Mouse (Mus musculus) erythroblast, adult 5-6 weeks (primary cell): Measurements from ENCODE around the gene Gm20503. TPM values are rescaled to one million over a fixed set of nuclear protein-coding genes. Genes with fewer than 3 reads are reported as not detected.

ENCODE experiments used
- ATAC-seq: replicated peaks from 2 replicates; pipeline ENCODE4 v1.8.0; 2016; ENCODE audit warnings: moderate number of reproducible peaks, mild to moderate bottlenecking, moderate TSS enrichment, inconsistent platforms; ENCODE audit not compliant: poor library complexity, low FRiP score, severe bottlenecking
- total RNA-seq, 2 experiments: library from RNA; stranded (forward) in 1 of 2; stranded (reverse) in 1 of 2; fragments of 150-400 nt in 1 of 2; fragments of 200-764, 138-1000 nt in 1 of 2; gene quantifications; 2 replicates each; pipeline versions ENCODE4 v1.2.3 to v1.2.4; 2015 to 2017; ENCODE audit warnings: low replicate concordance in 2 of 2

Gene Gm20503
- total RNA-seq, 2 experiments from 2014 or later = not detected

- 0 out of 2 replicates have a peak, but pooled peaks have one; percentile 4 for ATAC-seq
Measured at GRCm38 (mm10) chr4:59003806-59004200, 793 bp downstream of the Gm20503 start.

- no peak for ATAC-seq
Measured at GRCm38 (mm10) chr4:59006211-59006610, 3.2 kb downstream of the Gm20503 start.

DNA sequence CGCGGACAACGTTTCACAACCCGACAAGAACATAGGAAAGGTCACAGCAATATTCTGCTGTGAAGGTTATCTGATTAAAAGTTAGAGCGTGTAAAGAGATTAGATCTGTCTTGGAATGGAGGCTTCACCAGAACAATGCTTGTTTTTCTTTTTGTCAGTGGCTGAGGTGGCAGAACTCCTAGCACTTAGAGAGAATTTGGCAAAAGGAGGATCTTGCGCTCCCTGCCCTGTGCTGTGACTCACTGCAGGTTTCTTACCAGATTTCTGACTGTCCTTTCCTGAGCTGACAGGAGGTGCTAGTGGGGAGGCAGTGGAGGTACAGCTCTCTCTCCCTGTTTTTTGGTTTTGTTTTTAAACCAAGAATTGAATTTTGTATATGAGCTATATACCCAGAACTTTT lies 4.0 kb downstream of the Gm20503 start:
- ATAC-seq = no peak

DNA sequence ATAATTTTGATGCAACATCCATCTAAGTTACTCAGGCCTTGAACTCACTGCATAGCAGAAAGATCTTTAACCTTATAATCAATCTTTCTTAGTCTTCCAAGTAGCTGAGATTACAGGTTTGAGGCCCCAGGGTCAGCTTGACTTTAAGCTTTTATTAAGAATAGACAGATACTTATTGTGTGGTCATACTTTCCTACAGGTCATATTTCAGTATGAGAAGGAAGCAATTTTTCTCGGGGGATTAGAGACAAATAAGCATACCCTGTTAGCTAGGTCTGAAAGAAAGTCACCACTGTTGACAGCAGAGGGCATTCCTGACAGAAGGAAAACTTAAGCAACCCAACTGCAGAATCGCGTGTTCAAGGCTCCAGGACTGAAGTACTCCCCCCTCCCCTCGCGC lies 5.0 kb downstream of the Gm20503 start:
- no peak for ATAC-seq

DNA sequence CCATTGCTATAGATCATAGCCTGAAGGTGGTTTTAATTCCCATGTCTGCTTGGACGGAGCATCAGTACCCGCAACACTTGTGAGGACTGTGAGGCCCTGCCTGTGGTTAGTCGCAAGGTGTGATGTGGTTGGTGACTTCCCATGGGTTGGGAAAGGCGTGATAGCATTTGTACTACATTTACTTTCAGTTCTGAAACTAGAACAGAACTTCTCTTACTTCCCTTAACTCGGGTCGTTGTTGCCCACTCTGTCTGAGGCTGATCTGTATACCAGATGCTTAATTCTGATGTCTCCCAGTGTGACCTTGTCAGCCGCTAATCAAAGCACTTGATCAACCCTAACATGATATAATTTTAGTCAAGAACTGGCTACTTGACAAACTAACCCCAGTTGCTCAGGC lies 6.2 kb downstream of the Gm20503 start:
- ATAC-seq = no peak

DNA sequence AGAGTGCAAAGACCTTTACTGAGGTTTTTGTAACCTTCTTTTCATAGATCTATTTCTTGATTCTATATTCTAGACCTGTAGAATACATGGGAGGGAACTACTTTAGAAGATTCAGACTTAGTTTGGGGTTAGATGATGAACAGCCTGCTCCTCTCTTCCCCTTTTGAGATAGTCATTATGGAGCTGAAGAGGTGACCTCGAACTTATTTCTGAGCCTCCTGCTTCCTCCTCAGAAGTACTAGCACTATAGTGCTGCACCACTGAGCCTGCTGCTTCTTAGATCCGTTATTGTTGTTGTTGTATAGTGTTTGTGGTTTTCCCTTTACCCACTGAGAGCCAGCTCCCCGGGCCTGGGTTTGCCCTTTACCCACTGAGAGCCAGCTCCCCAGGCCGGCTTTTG lies 6.7 kb downstream of the Gm20503 start:
- ATAC-seq = peak; percentile 13; the same call in 1 of the 2 replicates

DNA sequence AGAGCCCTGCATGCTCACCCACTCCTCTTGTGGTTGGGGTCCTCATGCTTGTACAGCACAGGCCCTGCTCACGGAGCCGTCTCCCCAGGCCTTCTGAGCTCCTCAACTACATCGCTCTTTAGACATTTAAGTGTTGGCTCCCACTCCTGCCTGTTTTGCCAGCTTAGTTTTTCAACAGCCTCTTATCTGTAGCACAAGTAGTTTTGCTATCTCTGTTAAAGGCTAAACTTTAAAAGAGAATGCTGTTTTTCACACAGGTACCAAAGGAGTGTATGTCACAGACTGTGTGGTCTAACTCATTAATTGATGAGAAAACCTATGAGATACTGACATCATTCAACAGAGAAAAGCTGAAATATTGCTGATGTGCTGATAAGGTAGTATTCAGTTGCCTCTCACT lies 8.4 kb downstream of the Gm20503 start:
- ATAC-seq = no peak

DNA sequence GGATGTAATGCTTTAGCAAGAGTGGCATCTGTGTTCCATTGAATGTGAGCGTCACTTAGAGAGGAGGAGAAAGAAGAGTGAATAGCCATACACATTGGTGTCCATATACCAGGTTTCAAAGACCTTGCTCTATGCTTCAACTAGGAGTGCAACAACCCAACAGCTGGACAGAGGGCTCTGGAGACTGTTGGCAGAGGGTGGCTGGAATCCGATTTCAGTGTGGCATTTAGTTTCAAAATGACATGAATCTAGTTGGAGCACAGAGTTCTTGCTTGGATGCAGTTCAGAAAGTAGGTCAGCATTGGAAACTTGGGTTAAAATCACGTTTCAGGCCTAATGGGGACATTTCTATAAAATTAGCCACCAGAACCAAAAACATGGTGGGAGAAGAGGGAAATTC lies 12.2 kb downstream of the Gm20503 start:
- ATAC-seq = no peak

DNA sequence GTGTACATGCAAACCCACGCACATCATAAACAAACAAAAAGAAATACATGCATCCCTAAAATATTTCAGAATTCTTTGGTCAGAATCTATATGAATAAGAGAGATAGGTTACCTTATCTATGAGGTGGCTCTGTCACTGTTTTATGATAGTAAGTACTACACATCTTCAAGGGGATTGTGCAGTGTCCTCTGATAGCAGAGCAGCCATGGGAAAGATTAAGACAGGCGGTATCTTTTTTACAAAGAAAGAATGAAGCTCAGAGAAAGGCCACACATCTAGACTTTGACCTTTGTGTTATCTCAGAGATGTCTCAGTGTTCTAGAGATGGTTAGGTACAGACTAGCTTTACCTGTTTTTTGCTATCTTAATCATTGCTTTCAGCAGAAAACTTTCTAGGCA lies 13.9 kb downstream of the Gm20503 start:
- no peak for ATAC-seq

DNA sequence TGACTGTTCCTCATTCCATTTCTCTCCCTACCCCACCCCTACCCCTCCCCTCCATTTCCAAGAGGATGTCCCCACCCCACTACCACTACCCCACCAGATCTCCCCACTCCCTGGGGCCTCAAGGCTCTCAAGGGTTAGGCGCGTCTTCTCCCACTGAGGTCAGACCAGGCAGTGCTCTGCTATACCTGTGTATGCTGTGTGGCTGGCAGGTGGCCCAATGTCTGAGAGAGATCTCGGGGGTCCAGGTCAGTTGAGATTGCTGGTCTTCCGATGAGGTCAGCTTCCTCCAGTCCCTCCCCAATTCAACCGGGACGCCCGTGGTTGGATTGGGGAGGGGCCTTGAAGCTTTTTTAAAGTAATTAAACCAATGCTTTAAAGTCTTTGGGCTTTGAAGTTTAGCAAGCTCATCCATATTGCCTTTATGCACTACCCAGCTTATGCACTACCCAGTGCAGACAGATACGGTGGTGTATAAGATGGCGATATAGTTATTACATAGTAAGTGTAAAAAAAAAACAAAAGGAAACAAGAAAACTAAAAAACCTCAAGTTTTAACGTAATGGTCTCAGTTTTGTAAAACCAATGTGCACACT lies 31.4 kb downstream of the Gm20503 start:
- ATAC-seq = no peak

DNA sequence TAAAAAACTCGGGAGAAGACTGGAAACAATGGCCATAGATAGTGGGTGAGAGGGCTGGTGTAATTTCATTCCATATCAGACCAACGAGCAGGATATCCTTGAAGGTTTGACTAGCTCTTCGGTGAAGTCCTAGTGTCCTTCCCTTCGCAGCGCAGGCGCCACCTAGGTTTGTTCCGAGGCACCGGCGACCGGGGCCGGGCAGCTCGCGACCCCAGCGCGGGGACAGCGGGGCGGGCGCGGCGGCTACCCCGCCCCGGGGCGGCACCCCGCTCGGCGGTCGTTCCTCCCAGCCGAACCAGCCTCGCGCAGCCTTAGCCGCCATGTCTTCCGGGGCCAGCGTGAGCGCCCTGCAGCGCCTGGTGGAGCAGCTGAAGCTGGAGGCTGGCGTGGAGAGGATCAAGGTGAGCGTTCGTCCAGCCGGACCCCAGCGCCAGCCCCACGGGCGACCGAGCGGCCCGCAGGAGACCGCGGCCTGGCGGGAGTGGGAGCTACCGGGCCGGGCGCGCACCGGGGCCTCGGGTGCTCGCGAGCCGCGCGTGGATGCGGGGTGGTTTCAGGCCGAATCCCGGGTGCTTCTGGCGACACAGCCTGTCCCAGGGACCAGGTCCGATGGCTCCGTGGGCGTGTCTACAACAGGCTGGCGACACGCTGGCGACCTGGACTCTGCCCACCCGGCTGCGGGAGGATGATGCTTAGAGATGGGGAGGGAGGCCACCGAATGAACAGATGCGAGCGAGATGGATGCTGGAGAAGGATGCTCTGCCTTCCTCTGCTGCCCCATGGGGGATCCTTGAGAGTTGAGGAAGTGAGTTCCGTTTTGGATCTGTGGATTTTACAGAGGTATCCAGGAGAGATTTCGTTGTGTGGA lies 32.1 kb downstream of the Gm20503 start, which contains the start of gene Gng10:
Gng10 (plus strand) TSS at position 171 of the 868 bp plus-strand sequence.
- peak; percentile 53 for ATAC-seq

DNA sequence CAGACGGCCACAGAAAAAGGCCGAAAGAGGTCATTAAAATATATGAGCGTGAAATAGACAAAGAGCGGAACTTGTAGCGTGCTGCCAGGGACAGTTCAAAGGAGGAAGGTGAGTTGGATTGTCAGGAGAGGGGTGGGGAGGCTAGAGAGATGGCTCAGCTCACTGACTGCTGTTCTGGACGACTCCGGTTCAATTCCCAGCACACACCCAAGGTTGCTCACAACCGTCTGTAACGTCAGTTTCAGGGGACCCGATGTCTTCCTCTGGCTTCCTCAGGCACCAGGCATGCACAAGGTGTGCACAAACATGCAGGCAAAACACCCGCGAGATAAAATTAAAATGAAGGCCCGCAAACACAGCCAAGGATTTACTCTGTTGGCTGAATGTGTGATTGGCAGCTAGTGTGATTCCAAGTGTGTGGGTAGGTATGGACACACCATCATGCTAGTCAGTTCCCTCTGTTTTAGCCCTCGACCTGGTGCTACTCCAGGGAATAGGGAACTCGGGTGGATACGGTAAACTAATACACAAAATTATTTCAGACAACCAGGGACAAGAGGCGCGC lies 32.9 kb downstream of the Gm20503 start:
- ATAC-seq = no peak; the same call in 1 of the 2 replicates

GRCm38 (mm10) chr4:59036490-59037127 lies 33.6 kb downstream of the Gm20503 start:
- peak; percentile 94 for ATAC-seq

DNA sequence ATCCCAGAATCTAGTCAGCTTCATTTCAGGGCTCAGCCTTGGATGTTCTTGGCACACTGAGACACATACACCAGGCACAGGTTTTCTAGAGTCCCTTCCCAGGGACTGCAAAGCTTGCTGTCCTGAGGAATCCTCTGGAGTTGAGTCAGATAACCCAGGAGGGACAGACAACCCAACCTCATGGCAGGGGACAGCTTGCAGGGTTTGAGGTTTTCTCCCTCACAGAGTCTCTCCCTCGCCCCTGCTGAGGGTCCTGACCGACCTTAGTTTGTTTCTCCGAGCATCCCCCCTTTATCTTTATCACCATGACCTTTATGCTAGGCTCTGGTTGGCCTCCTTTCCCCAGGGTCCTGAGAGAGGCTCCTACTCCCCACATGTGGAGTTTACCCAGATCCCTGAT lies 34.5 kb downstream of the Gm20503 start:
- no peak for ATAC-seq

DNA sequence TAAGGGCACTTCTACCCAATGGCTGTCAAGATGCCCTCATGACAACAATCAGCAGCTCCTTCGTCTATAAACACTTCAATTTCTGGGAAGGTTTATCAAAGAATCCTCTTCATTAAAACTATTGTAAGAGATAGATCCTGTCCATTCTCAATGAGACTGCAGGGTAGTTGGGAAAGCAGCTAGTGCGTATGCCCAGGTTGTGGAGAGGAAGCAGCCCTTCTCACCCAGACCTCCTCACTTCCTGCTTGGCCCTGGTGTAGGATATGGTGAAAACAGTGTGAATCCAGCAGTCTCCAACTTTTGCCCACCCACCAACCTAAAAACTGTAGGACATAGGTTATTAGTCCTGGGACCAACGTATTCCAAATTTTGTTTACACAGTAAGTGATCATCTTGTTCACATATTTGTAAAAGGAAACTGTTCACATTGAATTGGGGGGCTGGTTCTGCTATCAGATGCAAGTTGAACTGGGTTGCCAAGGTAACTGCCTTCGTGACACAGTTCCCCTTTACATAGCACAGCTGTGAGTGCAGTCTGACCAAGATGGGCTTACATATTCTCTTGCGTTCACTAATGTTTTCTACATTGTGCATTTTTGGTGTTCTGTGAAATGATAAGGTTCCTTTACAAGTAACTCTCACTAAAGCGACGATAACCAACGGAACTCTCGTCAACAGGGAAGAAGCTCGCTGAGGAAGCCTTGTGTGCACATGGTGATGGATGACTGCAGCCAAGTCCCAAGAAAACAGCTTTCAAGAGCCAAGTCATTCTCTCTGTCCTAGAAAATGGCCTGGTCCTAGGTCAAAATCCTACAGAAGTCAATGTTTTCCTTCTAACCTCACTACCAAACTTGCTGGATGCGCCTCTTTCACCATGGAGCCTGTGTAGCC lies 37.6 kb downstream of the Gm20503 start:
- ATAC-seq = no peak

GRCm38 (mm10) chr4:59043074-59043473 lies 40.1 kb downstream of the Gm20503 start:
- ATAC-seq = no peak

- no peak for ATAC-seq
Measured at GRCm38 (mm10) chr4:59043891-59044290, 40.9 kb downstream of the Gm20503 start.

DNA sequence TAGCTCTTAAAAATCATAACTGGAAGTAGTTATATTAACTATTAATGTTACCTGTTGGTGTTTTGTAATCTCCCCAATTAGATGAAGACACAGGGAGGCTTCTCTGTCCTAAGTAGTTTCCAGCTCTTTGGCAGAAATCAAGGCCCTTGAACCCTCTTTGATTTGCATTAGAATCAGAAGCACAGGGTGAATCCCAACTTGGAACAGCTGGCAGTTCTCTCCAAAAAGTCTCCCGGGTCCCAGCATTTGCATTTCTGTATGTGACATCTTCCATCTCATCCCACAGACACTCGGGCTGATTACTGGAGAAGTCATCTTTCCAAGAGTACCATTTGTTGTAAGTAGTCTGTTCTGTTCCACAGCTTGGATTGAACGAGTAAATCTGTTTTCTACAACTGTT lies 44.2 kb downstream of the Gm20503 start:
- ATAC-seq = no peak

- ATAC-seq = no peak
Measured at GRCm38 (mm10) chr4:59051081-59051480, 48.1 kb downstream of the Gm20503 start.

- no peak for ATAC-seq
Measured at GRCm38 (mm10) chr4:59057929-59058328, 54.9 kb downstream of the Gm20503 start.
